Mouse (Mus musculus): ENCODE results near the gene Vsx1. TPM values are rescaled to one million over a fixed set of nuclear protein-coding genes. Genes with fewer than 3 reads are reported as not detected.

Vsx1 gene
- not detected for polyA plus RNA-seq (2015; fragmentation: Illumina TruSeq; extraction: RNeasy Lipid Tissue Mini Kit (QIAGEN cat#74804); ENCODE audit: insufficient read depth, low replicate concordance)

DNA sequence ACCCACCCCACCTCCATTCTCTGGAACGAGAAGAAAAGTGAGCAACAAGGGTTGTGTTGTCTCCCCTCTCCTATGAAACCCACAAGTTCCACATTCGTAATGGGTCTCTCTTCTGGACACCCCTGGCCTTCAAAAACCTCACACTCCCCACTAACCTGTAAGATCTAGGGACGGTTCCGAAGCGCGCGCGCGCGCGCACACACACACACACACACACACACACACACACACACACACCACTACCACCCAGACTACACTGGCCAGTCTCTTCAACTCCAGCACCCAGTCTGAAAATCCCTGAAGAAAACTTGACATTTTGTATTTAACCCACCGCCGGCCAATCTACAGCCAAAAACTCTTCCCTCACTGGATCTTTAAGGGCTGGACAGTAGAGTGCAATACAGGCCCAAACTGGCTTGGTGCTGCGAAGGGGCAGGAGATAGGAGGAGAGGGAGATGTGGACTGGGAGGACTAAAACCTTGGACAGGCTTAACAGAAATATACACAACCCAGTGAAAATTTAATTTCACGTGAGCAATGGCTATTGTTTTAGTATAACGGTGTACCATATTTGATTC lies at the start of gene Vsx1:
TSS of gene Vsx1 (minus strand) at position 138 of the 578 bp plus-strand sequence.

GRCm38 (mm10) chr2:150667820-150668766 lies 21.1 kb downstream of the Vsx1 start, which contains the start of gene Acss1:
Gene Acss1 (minus strand): TSS chr2:150668500.

Other genes starting within 250 kb of the Vsx1 start
- 4.7 TPM for gene Zfp442, start 237.9 kb downstream of the Vsx1 start, polyA plus RNA-seq (2015; fragmentation: Illumina TruSeq; extraction: RNeasy Lipid Tissue Mini Kit (QIAGEN cat#74804); ENCODE audit: insufficient read depth, low replicate concordance)
- gene Zfp345, start 204.3 kb downstream of the Vsx1 start, polyA plus RNA-seq (2015; fragmentation: Illumina TruSeq; extraction: RNeasy Lipid Tissue Mini Kit (QIAGEN cat#74804); ENCODE audit: insufficient read depth, low replicate concordance), result 0.29 TPM
- 26.4 TPM for gene Cst7, start 118.9 kb downstream of the Vsx1 start, polyA plus RNA-seq (2015; fragmentation: Illumina TruSeq; extraction: RNeasy Lipid Tissue Mini Kit (QIAGEN cat#74804); ENCODE audit: insufficient read depth, low replicate concordance)
- gene Apmap, start 80.8 kb downstream of the Vsx1 start, polyA plus RNA-seq (2015; fragmentation: Illumina TruSeq; extraction: RNeasy Lipid Tissue Mini Kit (QIAGEN cat#74804); ENCODE audit: insufficient read depth, low replicate concordance), result 38.5 TPM
- 32.1 TPM for gene Acss1, start 20.9 kb downstream of the Vsx1 start, polyA plus RNA-seq (2015; fragmentation: Illumina TruSeq; extraction: RNeasy Lipid Tissue Mini Kit (QIAGEN cat#74804); ENCODE audit: insufficient read depth, low replicate concordance)
- 17.7 TPM for gene Entpd6, start 59.7 kb upstream of the Vsx1 start, polyA plus RNA-seq (2015; fragmentation: Illumina TruSeq; extraction: RNeasy Lipid Tissue Mini Kit (QIAGEN cat#74804); ENCODE audit: insufficient read depth, low replicate concordance)
- gene Pygb, start 97.4 kb upstream of the Vsx1 start, polyA plus RNA-seq (2015; fragmentation: Illumina TruSeq; extraction: RNeasy Lipid Tissue Mini Kit (QIAGEN cat#74804); ENCODE audit: insufficient read depth, low replicate concordance), result 43.9 TPM
- gene Abhd12, start 215.4 kb upstream of the Vsx1 start, polyA plus RNA-seq (2015; fragmentation: Illumina TruSeq; extraction: RNeasy Lipid Tissue Mini Kit (QIAGEN cat#74804); ENCODE audit: insufficient read depth, low replicate concordance), result 76.1 TPM
- 11.7 TPM for gene Gins1, start 216.0 kb upstream of the Vsx1 start, polyA plus RNA-seq (2015; fragmentation: Illumina TruSeq; extraction: RNeasy Lipid Tissue Mini Kit (QIAGEN cat#74804); ENCODE audit: insufficient read depth, low replicate concordance)